Mouse (Mus musculus) cerebellum, adult 11-12 months (tissue): Measurements from ENCODE around the gene Uap1l1.
"Not testable (repeated sequence)": the region's sequence is repeated elsewhere in the genome, so short reads cannot be mapped to it uniquely, and the experiment has no call there.

Experiments used
- DNase-seq: peaks from one replicate; pipeline ENCODE4 v3.0.0; 2022

The Uap1l1 gene

DNA sequence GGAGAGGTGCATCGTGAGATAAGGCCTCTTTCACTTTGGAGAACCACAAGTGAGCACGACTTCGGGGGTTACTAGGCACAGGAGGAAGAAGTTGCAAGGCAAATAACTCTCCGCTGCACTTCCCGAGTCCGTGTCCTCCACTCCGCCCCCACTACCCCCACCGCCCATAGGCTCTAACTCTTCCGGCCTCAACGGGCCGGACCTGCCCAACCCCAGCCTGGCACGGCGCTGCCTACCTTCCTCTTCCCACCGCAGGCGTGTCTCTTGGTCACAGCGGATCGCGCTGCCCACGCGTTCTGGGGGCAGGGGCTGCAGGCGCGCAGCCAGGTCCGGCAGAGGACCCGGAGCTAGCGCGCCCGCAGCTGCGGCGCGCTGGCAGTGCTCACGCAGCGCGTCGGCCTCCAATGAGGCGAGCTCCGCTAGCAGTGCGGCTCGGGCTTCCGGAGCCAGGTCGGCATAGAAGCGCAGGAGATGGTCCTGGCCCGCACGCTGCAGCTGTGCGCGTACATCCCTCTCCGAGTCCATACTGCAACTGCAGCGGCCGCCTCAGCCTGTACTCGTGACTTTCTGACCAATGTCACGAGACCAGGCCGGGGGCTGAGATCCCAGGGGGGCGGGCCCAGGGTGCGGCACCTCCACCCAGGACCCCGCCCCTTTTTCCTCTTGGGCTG is at the start of gene Uap1l1:
TSS of gene Uap1l1 (minus strand) at position 592 of the 671 bp plus-strand sequence.
- DNase-seq, result peak; percentile 55

DNA sequence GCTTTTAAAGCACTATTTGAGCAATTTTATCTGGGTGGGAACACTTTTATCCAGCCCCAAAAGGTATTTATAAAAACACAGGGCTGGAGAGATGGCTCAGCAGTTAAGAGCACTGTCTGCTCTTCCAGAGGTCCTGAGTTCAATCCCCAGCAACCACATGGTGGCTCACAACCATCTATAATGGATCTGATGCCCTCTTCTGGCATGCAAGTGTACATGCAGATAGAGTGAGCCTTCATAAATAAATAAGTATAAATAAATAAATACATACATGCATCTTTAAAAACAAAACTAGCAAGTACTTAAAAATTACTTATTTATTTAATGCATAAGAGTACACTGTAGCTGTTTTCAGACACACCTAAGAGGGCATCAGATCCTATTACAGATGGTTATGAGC is 48.0 kb upstream of the Uap1l1 start:
- DNase-seq, result not testable (repeated sequence)

DNA sequence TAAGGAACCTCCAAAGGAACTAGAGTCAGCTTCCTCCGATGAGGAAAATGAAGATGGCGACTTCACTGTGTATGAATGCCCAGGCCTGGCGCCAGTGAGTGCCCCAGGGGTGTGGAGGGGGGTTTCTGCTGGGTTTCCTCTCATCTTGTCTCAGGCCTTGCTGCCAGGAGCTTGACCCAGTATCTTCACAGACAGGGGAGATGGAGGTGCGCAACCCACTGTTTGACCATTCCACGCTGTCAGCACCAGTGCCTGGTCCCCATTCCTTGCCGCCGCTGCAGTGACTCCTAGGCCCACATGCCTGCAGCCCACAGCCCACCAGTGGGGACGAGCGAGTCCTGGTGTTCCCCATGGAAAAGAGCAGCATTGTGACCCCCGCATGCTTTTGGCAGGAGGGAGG is 43.4 kb upstream of the Uap1l1 start:
- DNase-seq, result peak; percentile 20

DNA sequence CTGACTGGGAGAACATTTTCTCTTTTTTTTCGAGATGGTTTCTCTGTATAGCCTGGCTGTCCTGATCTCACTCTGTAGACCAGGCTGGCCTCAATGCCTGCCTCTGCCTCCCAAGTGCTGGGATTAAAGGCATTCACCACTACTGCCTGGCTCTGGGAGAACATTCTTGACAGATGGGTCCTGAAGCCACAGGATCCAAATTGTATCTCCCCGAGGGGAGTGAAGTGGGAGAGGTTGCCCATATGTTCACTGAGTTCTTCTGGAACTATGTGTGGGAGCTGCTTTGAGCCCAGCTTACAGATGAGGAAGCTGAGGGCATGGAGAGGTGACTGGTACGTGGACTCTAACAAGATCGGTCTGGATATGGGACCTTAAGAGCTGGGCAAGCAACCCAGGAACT is 38.5 kb upstream of the Uap1l1 start:
- no peak for DNase-seq

- DNase-seq, result peak; percentile 91
These were observed 37.6 kb upstream of the Uap1l1 start for GRCm38 (mm10) chr2:25402972-25403601.

DNA sequence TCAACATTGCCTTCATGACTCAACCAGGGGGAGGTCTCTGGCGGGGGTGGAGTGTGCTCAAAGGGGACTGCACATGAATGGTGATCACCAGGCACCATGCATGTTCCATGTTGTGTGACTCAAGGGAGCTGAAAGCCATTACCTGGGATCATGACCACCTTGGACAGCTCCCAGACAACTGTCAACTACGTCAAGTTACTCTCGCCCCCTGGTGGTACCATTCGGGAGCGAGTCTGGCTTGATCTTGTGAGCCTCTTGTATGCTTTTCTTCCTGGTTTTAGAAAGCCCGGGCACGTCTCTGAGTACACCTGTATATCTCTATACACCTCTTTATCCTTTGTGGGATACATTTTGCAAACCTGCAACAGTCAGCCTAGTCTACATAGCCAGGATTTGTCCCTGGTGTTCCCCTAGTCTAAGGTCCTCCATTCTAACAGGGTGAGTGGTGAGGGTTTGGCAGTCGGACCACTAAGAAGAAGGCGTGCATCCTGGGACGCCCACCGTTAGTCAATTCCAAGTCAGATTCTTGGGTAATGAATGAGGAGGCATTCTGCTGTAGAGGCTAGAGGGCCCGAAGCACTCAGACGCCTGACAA is 37.0 kb upstream of the Uap1l1 start:
- DNase-seq, result peak; percentile 80

- DNase-seq, result peak; percentile 78
These were observed 35.3 kb upstream of the Uap1l1 start for GRCm38 (mm10) chr2:25400764-25401163.

DNA sequence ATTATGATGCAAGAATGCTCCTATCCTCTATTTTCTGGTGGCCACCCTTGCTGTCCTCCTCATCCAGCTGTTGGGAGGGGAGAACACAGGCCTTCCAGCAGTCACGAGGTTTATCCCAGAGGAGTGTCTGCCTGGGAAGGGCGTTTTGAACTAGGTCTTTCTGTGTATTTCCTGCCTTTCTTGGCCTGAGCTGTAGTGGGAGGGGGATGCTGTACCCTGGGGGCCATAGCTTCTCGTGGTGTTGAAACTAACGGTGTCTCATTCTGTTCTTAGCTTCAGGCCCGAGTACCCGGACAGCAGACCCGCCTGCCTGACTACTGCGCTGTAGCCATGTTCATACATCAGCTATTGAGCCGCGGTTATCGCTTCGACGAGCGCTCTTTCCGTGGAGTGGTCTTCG is 34.8 kb upstream of the Uap1l1 start:
- DNase-seq, result no peak

DNA sequence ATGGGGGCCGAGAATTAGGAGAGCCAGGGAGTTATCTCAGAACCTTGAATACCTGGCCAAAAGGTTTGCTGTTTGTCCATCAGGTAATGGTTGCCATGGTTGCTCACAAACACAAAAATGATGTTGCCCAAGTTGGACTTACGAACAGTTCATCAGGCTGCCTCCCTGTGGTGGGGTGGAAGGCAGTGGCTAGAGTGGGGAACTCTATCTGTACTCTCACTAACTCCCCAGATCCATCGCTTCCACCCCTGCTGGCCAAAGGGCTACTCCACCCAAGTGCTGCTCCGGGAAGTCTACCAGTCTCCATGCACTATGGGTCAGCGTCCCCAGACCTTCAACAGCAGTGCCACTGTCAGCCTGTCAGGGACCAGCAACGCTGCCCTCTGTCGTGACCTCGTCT is 33.6 kb upstream of the Uap1l1 start, which contains the start of gene Npdc1:
TSS of gene Npdc1 (plus strand) at position 301 of the 400 bp plus-strand sequence.
- DNase-seq, result no peak

DNA sequence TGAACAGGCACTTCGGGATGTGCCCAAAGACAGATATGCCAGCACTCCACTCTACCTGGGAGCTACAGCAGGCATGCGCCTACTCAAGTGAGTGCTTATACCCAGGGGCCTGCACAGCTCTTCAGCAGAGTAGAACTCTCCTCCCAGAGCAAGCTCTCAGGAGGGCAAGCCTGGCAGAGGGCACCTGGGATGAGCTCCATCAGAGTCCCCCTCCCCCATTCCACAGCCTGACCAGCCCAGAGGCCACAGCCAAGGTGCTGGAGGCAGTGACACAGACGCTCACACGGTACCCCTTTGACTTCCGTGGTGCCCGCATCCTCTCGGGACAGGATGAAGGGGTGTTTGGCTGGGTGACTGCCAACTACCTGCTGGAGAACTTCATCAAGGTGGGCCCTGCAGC is 32.6 kb upstream of the Uap1l1 start:
- DNase-seq, result peak; percentile 46

DNA sequence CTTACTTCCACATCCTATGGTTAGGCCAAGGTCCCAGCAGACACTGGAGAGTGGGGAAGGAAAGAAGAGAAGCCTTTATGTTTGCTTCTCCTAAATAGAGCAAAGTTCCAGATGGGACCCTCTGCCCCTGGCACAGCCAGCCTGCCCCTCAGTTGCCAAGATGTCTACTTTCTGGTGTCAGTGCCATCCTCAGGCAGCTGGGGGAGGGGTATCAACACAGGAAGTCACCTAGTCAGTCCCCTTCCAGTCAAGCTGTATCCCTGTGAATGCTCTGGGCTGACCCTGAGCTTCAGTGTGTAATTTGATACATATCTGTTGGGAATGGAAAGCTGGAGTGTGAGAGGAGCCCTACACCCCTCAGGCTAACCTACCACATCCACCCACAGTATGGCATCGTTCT is 31.5 kb upstream of the Uap1l1 start:
- peak; percentile 33 for DNase-seq

DNA sequence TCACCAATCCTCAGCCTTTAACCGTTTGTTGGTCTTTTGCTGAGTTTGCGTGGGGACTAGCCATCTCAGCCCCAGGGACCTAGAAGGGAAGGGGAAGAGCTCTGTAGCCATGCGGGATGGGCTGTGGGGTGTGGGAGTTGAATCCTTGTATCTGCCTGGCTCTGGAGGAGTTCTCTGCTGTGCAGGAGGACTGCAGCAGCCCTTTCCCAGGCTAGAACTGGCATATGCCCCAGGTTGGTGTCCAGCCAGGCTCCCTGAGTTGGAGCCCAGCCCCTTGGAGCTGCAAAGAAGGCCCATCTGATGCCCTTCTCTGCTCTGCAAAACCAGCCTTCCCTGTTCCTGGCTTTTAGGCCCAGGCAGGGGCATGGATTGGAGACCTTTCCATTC is 31.1 kb upstream of the Uap1l1 start:
- peak; percentile 85 for DNase-seq

DNA sequence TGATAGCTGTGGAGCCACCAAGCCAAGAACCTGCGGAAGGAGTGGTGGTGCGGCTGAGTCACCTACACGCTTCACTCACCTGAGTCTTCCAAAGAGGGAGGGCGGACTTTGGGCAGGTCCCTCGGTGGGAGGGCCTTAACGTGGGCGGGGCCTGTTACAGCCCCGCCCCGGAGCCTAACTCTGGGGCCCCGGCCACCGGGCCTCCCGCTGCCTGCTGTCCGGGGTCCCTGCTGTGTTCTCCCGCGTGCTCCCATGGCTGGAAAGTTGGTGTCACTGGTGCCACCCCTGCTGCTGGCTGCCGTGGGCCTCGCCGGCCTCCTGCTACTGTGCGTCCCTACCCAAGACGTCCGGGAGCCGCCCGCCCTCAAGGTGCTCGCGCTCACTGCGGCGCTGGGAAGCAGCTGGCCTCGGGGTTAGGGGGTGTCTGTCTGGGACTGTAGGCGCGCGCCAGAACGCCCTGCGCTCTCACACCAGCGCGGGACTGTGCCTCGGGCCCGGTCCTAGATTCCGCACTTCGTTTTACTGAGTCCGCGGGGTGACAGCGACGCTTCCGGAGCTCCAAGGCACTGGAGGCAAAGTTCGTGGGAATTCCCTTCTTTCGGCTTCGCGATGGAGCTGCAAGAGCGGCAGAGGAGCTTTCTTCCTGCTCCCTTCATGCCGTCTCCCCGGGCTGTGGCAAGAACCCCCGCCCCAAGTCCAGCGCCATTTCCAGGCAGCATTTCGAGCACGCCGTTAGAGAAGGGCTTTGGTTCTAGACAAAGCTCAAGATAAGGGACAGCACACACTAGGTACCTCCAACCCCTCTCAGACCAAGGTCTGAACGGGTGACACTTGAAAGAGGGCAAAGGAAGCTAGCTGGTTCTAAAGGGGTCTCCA is 30.5 kb upstream of the Uap1l1 start, which contains the start of gene Entpd2:
TSS of gene Entpd2 (plus strand) at position 154 of the 876 bp plus-strand sequence.
- DNase-seq, result peak; percentile 65

DNA sequence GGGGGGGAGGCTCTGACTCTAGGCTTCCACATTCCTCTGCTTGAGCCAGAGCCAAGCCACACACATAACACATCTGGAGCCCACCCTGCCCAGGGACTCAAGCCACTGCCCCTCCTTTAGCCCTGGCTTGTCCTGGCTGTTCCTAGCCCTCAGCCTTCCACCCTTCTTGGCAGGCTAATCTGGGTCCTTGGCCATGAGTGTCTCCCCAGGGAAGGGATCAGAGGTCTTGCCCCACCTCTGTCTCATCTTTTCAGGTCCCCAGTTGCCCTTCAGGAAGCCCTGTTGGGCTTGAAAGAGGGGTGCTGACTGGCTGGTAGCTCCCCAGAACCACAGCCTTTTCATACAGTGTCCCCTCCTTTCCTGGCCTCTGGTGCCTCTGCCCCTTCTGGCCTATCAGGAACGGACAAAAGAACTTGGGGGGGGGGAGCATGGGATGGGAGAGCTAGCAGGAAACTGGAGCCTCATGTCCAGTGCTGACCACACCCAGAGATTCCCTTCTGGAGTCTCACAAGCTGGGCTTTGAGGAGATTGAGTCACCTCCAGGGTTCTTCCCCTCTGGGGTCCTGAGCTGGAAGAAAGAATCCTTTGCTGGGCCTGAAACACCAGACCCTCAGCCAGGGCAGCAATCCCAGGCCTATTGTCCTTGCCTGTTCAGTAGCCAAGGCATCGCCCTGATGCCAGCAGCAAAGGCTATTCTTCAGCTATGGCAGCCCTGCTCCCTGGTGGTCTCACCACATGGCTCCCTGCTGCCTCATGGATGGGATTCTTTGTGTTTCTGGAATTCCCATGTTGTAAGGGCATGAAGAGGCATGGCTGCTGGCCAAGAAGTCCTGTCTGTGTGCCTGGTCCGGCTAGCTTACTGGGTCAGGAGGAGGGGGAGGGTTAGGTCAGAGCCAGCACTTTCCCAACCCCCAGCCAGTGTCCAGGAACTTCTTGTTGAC is 29.1 kb upstream of the Uap1l1 start:
- peak; percentile 72 for DNase-seq

DNA sequence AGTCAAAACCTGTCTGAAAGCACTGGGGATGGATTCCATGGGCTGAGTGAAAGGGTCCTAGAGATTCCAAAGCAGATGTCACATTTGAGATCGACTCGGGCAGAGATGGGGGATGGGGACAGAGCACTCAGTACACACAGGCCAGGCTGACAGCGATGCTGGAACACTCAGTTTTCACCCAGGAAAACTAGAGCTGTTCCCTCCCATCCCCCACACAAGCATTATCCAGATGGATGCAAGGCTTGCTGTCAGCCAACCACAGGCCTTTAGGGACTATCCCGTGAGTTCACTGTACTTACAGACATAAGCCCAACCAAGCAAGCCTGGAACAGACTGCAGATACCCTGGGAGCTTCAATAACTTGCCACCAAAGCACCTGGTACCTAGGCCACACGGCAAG is 25.8 kb upstream of the Uap1l1 start:
- DNase-seq, result no peak

DNA sequence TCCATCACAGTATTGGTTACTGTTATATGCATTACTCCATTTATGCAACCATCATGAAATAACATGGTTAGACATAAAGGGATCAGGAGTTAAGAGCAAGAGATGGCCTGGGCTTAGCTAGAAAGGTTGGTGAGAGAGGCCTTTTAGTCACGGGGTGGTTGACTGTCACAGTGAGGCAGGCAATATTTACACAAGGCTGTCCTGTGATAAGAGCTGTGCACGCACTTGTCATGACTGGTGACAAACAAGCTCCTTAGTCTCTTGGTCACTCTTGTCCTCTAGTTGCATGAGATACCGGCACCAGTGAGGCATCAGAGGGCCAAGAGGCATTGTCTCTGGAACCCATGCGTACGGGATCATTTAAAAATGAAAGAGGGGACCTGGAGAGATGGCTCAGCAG is 19.0 kb upstream of the Uap1l1 start:
- no peak for DNase-seq

GRCm38 (mm10) chr2:25376589-25376988 is 11.1 kb upstream of the Uap1l1 start:
- no peak for DNase-seq

DNA sequence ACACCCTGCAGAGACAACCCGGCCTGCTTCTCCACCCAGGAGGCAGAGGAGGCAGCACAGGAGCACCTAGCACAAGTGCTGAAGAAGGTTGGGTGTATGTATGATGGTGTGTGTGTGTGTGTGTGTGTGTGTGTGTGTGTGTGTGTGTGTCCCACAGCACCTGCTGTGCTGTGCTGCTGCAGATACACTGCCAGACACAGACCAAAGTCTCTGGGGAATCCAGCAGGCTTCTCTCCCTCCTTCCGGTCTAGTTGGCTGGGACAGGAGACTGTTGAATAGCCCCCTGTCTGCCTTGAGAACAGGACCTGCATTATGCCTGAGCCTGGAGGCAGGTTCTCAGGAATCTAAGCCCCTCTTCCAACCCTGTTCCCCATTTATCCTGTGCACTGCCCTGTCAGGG is 7.9 kb upstream of the Uap1l1 start:
- DNase-seq, result no peak

- no peak for DNase-seq
These were observed 7.3 kb upstream of the Uap1l1 start for GRCm38 (mm10) chr2:25372644-25373391.

GRCm38 (mm10) chr2:25371764-25372643 is 6.5 kb upstream of the Uap1l1 start, which contains the start of gene Sapcd2:
Sapcd2 (plus strand) TSS chr2:25372321.
- DNase-seq, result peak; percentile 86
